Mouse (Mus musculus): Measurements from ENCODE around the gene Egflam. TPM values are rescaled to one million over a fixed set of nuclear protein-coding genes. Genes with fewer than 3 reads are reported as not detected.

Egflam gene
- polyA plus RNA-seq, 1 experiment from 2014 or later: 23.7 TPM

DNA sequence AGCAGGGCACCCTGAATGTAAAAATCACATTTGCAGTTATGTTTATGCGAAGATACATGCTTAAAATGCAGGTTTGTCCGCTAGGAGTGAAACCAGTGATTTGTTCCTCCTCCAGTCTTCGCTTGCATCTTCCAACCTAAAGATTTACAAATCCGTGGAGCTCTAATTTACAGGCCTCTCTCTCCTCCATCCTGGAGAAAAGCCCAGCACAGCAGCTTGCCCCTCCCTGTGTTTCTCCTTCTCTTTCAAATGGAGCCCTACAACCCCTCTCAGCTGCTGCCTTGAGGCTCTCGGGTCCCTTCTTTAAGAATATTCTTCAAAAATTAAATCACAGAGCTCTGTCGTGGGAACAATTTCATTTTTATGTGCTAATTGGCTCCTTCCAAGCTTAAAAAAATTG, 116.6 kb downstream of the Egflam start:
- H3K4me1 ChIP-seq (replicated peaks; ENCODE audit: control insufficient read depth, insufficient read depth, low read length): no peaks in the 10 kb centered on the region
- H3K9me3 ChIP-seq (ENCODE audit: control insufficient read depth, low read length): no peaks in the 10 kb centered on the region
- no peak overlapping the region for H3K27ac ChIP-seq (ENCODE audit: low read depth)
- ATAC-seq (replicated peaks; ENCODE audit: low FRiP score, low TSS enrichment, low read depth) (no peak), DNase-seq (ENCODE audit: low spot score) (no peak)
- H3K4me2 ChIP-seq (ENCODE audit: low read length): no peak overlapping the region
- H3K4me3 ChIP-seq (ENCODE audit: low read depth, low read length): no peak overlapping the region
- no peak overlapping the region for H3K9ac ChIP-seq (ENCODE audit: low read length)
- no peaks in the 10 kb centered on the region; the same call in 1 of the 2 replicates for H3K36me3 ChIP-seq (ENCODE audit: control insufficient read depth, insufficient read depth, low read length)
- WGBS: 71% methylated on average over 6 of the region's 6 CpGs
- H3K27me3 ChIP-seq (replicated peaks; ENCODE audit: control insufficient read depth, insufficient read depth, low read length): no peaks in the 10 kb centered on the region

DNA sequence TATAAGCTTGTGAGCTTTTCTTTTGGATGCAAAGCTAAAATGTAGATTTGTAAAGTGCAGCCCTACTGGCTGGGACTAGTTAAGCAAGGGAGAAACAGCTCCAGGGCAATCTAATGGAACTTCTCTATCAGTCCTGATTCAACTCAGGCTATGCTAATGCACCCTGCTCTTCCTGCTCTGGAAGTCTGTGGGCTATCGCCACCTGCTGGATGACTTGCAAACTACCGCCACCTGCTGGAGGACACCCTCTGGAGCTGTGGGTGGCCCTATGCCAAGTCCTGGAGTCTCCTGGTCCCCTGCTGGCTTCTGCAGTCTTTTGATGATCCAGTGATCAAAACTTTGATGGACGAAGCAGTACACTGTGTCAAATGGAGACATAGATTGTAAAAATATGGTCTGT, 134.4 kb downstream of the Egflam start:
- no peaks in the 10 kb centered on the region for H3K4me1 ChIP-seq (replicated peaks; ENCODE audit: control insufficient read depth, insufficient read depth, low read length)
- H3K4me3 ChIP-seq (ENCODE audit: low read depth, low read length): no peak overlapping the region
- no peaks in the 10 kb centered on the region for H3K27me3 ChIP-seq (replicated peaks; ENCODE audit: control insufficient read depth, insufficient read depth, low read length)
- no peaks in the 10 kb centered on the region for H3K36me3 ChIP-seq (ENCODE audit: control insufficient read depth, insufficient read depth, low read length)
- ATAC-seq (replicated peaks; ENCODE audit: low FRiP score, low TSS enrichment, low read depth) (no peak), DNase-seq (ENCODE audit: low spot score) (peak; percentile 83)
- H3K4me2 ChIP-seq (ENCODE audit: low read length): no peak overlapping the region
- H3K9me3 ChIP-seq (ENCODE audit: control insufficient read depth, low read length): no peaks in the 10 kb centered on the region
- H3K9ac ChIP-seq (ENCODE audit: low read length): no peak overlapping the region
- no peak overlapping the region for H3K27ac ChIP-seq (ENCODE audit: low read depth)
- WGBS: 14% methylated on average over 3 of the region's 3 CpGs

GRCm38 (mm10) chr15:7263339-7263738, 134.9 kb downstream of the Egflam start:
- no peak overlapping the region for H3K9ac ChIP-seq (ENCODE audit: low read length)
- no peaks in the 10 kb centered on the region for H3K27me3 ChIP-seq (replicated peaks; ENCODE audit: control insufficient read depth, insufficient read depth, low read length)
- no peak overlapping the region for H3K27ac ChIP-seq (ENCODE audit: low read depth)
- WGBS: 92% methylated on average over 9 of the region's 9 CpGs
- no peak overlapping the region for H3K4me2 ChIP-seq (ENCODE audit: low read length)
- DNase-seq (ENCODE audit: low spot score) (no peak), ATAC-seq (replicated peaks; ENCODE audit: low FRiP score, low TSS enrichment, low read depth) (no peak)
- H3K4me1 ChIP-seq (replicated peaks; ENCODE audit: control insufficient read depth, insufficient read depth, low read length): no peaks in the 10 kb centered on the region
- H3K9me3 ChIP-seq (ENCODE audit: control insufficient read depth, low read length): no peaks in the 10 kb centered on the region
- no peaks in the 10 kb centered on the region for H3K36me3 ChIP-seq (ENCODE audit: control insufficient read depth, insufficient read depth, low read length)
- no peak overlapping the region for H3K4me3 ChIP-seq (ENCODE audit: low read depth, low read length)

- Histone ChIP-seq H3K4me1 (replicated peaks; ENCODE audit: control insufficient read depth, insufficient read depth, low read length) (no peaks in the 10 kb centered on the region), H3K27me3 (replicated peaks; ENCODE audit: control insufficient read depth, insufficient read depth, low read length) (no peaks in the 10 kb centered on the region), H3K4me2 (ENCODE audit: low read length) (no peak overlapping the region), H3K27ac (ENCODE audit: low read depth) (no peak overlapping the region), H3K36me3 (ENCODE audit: control insufficient read depth, insufficient read depth, low read length) (no peaks in the 10 kb centered on the region), H3K9me3 (ENCODE audit: control insufficient read depth, low read length) (no peaks in the 10 kb centered on the region), H3K4me3 (ENCODE audit: low read depth, low read length) (no peak overlapping the region), H3K9ac (ENCODE audit: low read length) (no peak overlapping the region)
- WGBS: 96% methylated on average over 1 of the region's 1 CpGs
- DNase-seq (ENCODE audit: low spot score): no peak
- no peak for ATAC-seq (replicated peaks; ENCODE audit: low FRiP score, low TSS enrichment, low read depth)
Observed at GRCm38 (mm10) chr15:7261371-7261770, 136.8 kb downstream of the Egflam start.

DNA sequence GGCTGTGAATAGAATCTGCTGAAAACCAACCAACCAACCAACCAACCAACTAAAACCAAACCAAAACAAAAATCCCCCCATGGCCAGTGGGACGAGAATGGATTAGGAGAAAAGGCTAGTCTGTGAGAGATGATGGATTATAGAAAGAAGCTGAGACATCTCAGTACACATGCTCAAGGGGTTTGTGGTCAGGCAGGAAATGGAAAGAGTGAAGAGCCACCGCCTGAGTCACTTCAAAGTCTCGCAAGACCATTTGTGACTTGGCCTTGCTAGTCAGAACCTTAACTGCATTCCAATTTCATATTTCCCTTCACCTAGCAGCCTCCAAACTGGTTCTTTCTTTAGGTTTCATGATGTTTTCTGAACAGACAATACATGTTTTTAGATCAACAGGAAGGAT, 141.6 kb downstream of the Egflam start:
- H3K4me1 ChIP-seq (replicated peaks; ENCODE audit: control insufficient read depth, insufficient read depth, low read length): no peaks in the 10 kb centered on the region
- no peak overlapping the region for H3K27ac ChIP-seq (ENCODE audit: low read depth)
- H3K27me3 ChIP-seq (replicated peaks; ENCODE audit: control insufficient read depth, insufficient read depth, low read length): no peaks in the 10 kb centered on the region
- no peak overlapping the region for H3K4me3 ChIP-seq (ENCODE audit: low read depth, low read length)
- DNase-seq (ENCODE audit: low spot score): peak; percentile 3
- no peak for ATAC-seq (replicated peaks; ENCODE audit: low FRiP score, low TSS enrichment, low read depth)
- H3K9ac ChIP-seq (ENCODE audit: low read length): no peak overlapping the region
- H3K36me3 ChIP-seq (ENCODE audit: control insufficient read depth, insufficient read depth, low read length): no peaks in the 10 kb centered on the region
- no peaks in the 10 kb centered on the region for H3K9me3 ChIP-seq (ENCODE audit: control insufficient read depth, low read length)
- WGBS: 88% methylated on average over 3 of the region's 3 CpGs
- H3K4me2 ChIP-seq (ENCODE audit: low read length): no peak overlapping the region

DNA sequence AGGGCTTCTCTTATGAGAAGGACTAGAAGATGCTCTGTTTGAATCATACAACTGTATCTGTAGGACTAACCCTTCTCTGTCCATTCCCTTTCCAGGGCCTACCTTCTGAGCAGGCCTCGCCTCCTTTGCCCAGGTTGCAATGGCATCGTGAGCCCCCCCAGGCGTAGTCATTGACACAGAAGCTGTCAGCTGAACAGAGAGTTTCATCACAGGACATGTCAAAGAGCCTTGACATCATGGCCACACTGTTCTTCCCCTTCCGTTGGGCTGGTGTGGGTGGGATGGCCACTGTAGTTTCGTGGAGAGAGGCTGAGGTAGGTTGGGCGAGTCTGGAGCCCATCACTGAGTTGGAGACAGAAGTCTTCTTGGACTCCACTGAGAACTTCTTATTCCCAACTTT, 144.9 kb downstream of the Egflam start:
- Histone ChIP-seq H3K4me3 (ENCODE audit: low read depth, low read length) (no peak overlapping the region), H3K9me3 (ENCODE audit: control insufficient read depth, low read length) (peaks cover 13% of the 10 kb centered on the region), H3K27ac (ENCODE audit: low read depth) (no peak overlapping the region), H3K9ac (ENCODE audit: low read length) (no peak overlapping the region), H3K4me2 (ENCODE audit: low read length) (no peak overlapping the region), H3K27me3 (replicated peaks; ENCODE audit: control insufficient read depth, insufficient read depth, low read length) (no peaks in the 10 kb centered on the region), H3K36me3 (ENCODE audit: control insufficient read depth, insufficient read depth, low read length) (peaks cover 27% of the 10 kb centered on the region), H3K4me1 (replicated peaks; ENCODE audit: control insufficient read depth, insufficient read depth, low read length) (no peaks in the 10 kb centered on the region)
- 97% methylated on average over 6 of the region's 6 CpGs for WGBS
- ATAC-seq (replicated peaks; ENCODE audit: low FRiP score, low TSS enrichment, low read depth) (no peak), DNase-seq (ENCODE audit: low spot score) (peak; percentile 37)

DNA sequence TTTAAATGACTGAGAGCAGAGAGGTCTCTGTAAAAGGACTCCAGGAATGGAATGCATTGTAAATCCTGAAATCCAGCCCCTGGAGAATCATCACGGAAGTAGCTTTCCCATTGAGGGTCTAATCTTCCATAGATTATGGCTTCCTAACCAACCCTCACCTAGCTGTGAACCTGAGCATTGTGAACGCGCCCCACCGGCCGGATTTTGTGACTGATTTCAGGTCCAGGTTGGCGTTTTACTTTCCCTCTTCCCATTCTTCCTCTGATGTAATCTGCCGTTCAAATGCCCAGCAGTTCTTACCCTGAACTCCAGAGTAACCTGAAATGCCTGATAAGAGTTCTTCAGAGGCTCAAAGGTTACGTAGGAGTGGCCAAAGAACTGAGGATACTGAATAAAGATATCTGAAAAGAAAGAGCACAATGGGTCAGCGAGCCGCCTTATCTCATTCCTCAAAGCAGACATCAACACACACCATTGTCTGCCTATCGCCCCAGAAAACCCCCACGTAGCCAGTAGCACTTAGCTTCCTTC, 146.0 kb downstream of the Egflam start:
- Histone ChIP-seq H3K27ac (ENCODE audit: low read depth) (no peak overlapping the region), H3K9me3 (ENCODE audit: control insufficient read depth, low read length) (peaks cover 13% of the 10 kb centered on the region), H3K36me3 (ENCODE audit: control insufficient read depth, insufficient read depth, low read length) (peaks cover 31% of the 10 kb centered on the region), H3K4me1 (replicated peaks; ENCODE audit: control insufficient read depth, insufficient read depth, low read length) (no peaks in the 10 kb centered on the region), H3K9ac (ENCODE audit: low read length) (no peak overlapping the region), H3K4me3 (ENCODE audit: low read depth, low read length) (no peak overlapping the region), H3K4me2 (ENCODE audit: low read length) (no peak overlapping the region), H3K27me3 (replicated peaks; ENCODE audit: control insufficient read depth, insufficient read depth, low read length) (no peaks in the 10 kb centered on the region)
- DNase-seq (ENCODE audit: low spot score) (no peak), ATAC-seq (replicated peaks; ENCODE audit: low FRiP score, low TSS enrichment, low read depth) (no peak)
- WGBS: 62% methylated on average over 12 of the region's 12 CpGs

GRCm38 (mm10) chr15:7251042-7251441, 147.2 kb downstream of the Egflam start:
- Histone ChIP-seq H3K9ac (ENCODE audit: low read length) (no peak overlapping the region), H3K4me3 (ENCODE audit: low read depth, low read length) (no peak overlapping the region), H3K27me3 (replicated peaks; ENCODE audit: control insufficient read depth, insufficient read depth, low read length) (no peaks in the 10 kb centered on the region), H3K27ac (ENCODE audit: low read depth) (no peak overlapping the region), H3K9me3 (ENCODE audit: control insufficient read depth, low read length) (peaks cover 13% of the 10 kb centered on the region), H3K4me1 (replicated peaks; ENCODE audit: control insufficient read depth, insufficient read depth, low read length) (no peaks in the 10 kb centered on the region), H3K36me3 (ENCODE audit: control insufficient read depth, insufficient read depth, low read length) (peaks cover 31% of the 10 kb centered on the region), H3K4me2 (ENCODE audit: low read length) (no peak overlapping the region)
- 97% methylated on average over 9 of the region's 9 CpGs for WGBS
- no peak for ATAC-seq (replicated peaks; ENCODE audit: low FRiP score, low TSS enrichment, low read depth)
- DNase-seq (ENCODE audit: low spot score): no peak

DNA sequence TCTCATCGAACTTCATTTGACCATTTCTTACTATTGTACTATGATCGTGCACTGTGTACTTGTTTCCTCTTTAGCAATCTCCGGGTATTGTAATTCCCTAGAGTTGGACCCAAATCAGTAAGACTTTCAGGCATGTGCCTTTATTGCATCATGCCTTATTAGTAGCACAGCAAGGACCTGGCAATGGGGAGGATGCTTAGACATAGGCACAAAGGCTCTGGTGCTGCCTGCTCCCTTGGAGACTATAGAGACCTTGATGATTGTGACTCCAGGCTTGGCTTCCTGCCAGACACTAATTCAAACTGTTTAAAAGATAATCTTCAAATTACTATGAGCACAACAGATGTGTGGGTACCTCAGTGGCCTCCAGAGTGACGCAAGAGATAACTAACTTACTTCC, 149.0 kb downstream of the Egflam start:
- Histone ChIP-seq H3K4me3 (ENCODE audit: low read depth, low read length) (no peak overlapping the region), H3K27me3 (replicated peaks; ENCODE audit: control insufficient read depth, insufficient read depth, low read length) (no peaks in the 10 kb centered on the region), H3K9me3 (ENCODE audit: control insufficient read depth, low read length) (peaks cover 13% of the 10 kb centered on the region), H3K27ac (ENCODE audit: low read depth) (no peak overlapping the region), H3K36me3 (ENCODE audit: control insufficient read depth, insufficient read depth, low read length) (peaks cover 31% of the 10 kb centered on the region), H3K9ac (ENCODE audit: low read length) (no peak overlapping the region), H3K4me1 (replicated peaks; ENCODE audit: control insufficient read depth, insufficient read depth, low read length) (no peaks in the 10 kb centered on the region), H3K4me2 (ENCODE audit: low read length) (no peak overlapping the region)
- ATAC-seq (replicated peaks; ENCODE audit: low FRiP score, low TSS enrichment, low read depth) (no peak), DNase-seq (ENCODE audit: low spot score) (no peak)
- WGBS: 93% methylated on average over 4 of the region's 4 CpGs
